Mouse (Mus musculus) midbrain, embryonic 15.5 days (tissue): ENCODE results near the gene Dpf1. TPM values are rescaled to one million over a fixed set of nuclear protein-coding genes. Genes with fewer than 3 reads are reported as not detected.

Source experiments
- ATAC-seq: fragments of 200-750 bp; cut with Nextera tagmentation; replicated peaks from 2 replicates; pipeline ENCODE4 v1.8.0; 2017; ENCODE audit warnings: moderate TSS enrichment
- H3K27ac ChIP-seq: fragments of 300-500 bp; sonication (generic); 2 replicates; pipeline ENCODE4 v1.5.1; 2015; ENCODE audit warnings: mild to moderate bottlenecking, inconsistent platforms
- H3K27me3 ChIP-seq: fragments of 300-500 bp; sonication (generic); replicated peaks from 2 replicates; pipeline ENCODE4 v1.6.1; 2015; ENCODE audit warnings: inconsistent platforms
- H3K36me3 ChIP-seq: fragments of 300-500 bp; sonication (generic); replicated peaks from 2 replicates; pipeline ENCODE4 v1.6.1; 2015; ENCODE audit warnings: inconsistent platforms
- H3K4me1 ChIP-seq: fragments of 300-500 bp; sonication (generic); 2 replicates; pipeline ENCODE4 v1.6.1; 2015; ENCODE audit warnings: inconsistent platforms
- H3K4me2 ChIP-seq: fragments of 300-500 bp; sonication (generic); 2 replicates; pipeline ENCODE4 v1.6.1; 2015; ENCODE audit warnings: inconsistent platforms, mild to moderate bottlenecking, moderate library complexity
- H3K4me3 ChIP-seq: fragments of 300-500 bp; sonication (generic); 2 replicates; pipeline ENCODE4 v1.5.1; 2015; ENCODE audit warnings: mild to moderate bottlenecking, inconsistent platforms
- H3K9ac ChIP-seq: fragments of 300-500 bp; sonication (generic); 2 replicates; pipeline ENCODE4 v1.6.1; 2015; ENCODE audit warnings: mild to moderate bottlenecking, inconsistent platforms
- H3K9me3 ChIP-seq: fragments of 300-500 bp; sonication (generic); 2 replicates; pipeline ENCODE4 v1.6.1; 2016; ENCODE audit warnings: inconsistent platforms
- WGBS: fragments of 180-500 bp; shearing (Covaris S2); methylation state at CpG from one replicate; pipeline ENCODE4 v1.1.7; 2015; ENCODE audit warnings: mixed read lengths; 5-methylcytosine and 5-hydroxymethylcytosine counted together
- polyA plus RNA-seq: library from polyadenylated mRNA; unstranded; fragments of >200 nt; fragmentation: Nextera tagmentation; extraction: Ambion mirVana; gene quantifications from 2 replicates; pipeline ENCODE4 v1.2.1, GENCODE M21; 2015

Gene Dpf1
- polyA plus RNA-seq, 1 experiment from 2014 or later, result 256 TPM

DNA sequence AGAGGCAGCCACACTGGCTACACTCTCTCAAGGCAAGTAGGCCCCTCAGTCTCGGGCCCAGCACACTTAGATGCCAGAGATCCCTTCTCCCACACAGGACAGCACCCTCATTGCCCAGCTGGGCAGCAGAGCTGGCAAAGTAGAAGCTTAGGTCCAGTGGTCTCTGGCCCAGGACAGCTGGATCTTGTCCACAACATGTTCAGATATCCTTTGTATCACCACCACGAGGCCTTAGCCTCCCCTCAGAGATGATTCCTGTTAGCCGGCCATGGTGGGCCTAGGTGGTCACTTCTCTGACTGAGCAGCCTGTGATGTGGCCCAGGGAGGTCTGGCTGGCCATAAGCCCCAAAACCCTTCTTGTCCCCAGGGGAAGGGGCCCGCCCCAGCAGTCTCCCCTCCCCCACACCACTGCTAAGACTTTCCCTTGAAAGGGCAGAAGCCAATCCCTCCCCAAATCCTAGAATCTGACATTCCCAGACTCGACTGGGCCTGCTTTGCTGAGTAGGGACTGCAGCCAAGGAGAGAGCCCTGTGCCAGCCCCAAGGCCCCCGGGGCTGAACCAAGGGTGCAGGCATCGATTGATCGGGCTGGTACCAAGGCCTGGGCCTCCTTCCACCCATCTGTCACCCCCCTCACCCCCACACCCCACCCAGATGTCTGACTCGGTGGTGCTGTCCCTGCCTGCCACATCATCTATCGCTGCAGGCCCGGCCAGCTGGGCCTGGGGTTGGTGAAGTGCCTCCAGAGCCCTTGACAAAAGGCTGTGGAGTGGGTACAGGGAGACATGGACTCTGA is 12.9 kb upstream of the Dpf1 start:
- Histone ChIP-seq H3K4me2 (no peak overlapping the region), H3K36me3 (no peaks in the 10 kb centered on the region), H3K27ac (no peak overlapping the region), H3K9me3 (no peaks in the 10 kb centered on the region), H3K4me3 (no peak overlapping the region), H3K9ac (no peak overlapping the region), H3K4me1 (peaks cover 24% of the 10 kb centered on the region), H3K27me3 (no peaks in the 10 kb centered on the region)
- ATAC-seq, result no peak
- 29% methylated on average over 11 of the region's 11 CpGs for WGBS

DNA sequence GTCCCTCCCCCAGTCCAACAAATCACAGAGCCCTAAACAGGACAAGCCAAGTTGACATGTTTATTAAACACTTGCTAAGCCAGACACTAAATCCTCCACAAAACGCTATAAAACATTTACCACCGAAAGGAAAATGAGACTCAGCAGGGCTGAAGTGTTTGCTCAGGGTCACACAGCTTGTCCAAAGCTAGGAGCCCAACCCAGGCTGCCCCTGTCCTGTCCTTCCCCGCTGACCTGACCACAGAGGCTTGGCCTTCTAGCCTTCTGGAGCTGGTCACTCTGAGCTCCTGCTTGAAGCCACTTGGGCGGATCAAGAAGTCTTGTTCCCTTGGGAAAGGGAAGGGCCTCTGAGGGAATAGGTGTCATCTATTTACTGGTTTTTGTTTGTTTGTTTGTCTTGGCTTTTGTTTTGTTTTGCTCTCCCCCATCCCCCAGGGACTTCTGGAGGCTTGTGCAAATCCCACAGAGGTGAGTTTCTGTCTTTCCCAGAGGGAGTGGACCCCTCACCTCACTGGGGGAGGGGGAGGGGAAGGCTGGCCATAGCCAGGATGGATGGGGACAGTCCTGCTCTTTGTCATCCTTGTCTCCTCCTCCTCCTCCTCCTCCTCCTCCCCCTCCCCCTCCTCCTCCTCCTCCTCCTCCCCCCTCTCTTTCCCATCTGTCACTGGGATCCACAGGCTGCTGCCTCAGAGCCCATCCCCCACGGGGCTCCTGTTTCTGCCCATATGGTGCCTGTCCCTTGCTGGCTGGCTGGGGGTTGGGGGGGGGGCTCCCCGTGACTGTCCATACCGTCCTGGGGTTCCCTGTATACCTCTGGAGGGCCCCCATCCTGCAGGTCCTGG is 11.9 kb upstream of the Dpf1 start:
- H3K9ac ChIP-seq, result no peak overlapping the region
- WGBS, result 24% methylated on average over 6 of the region's 7 CpGs
- 0 out of 2 replicates have a peak, but pooled peaks have one; percentile 37 for ATAC-seq
- no peaks in the 10 kb centered on the region for H3K36me3 ChIP-seq
- no peak overlapping the region for H3K27ac ChIP-seq
- no peaks in the 10 kb centered on the region for H3K27me3 ChIP-seq
- H3K4me2 ChIP-seq, result no peak overlapping the region
- H3K4me3 ChIP-seq, result no peak overlapping the region
- no peaks in the 10 kb centered on the region for H3K9me3 ChIP-seq
- H3K4me1 ChIP-seq, result peaks cover 24% of the 10 kb centered on the region

GRCm38 (mm10) chr7:29292458-29293098 is 11.2 kb upstream of the Dpf1 start:
- no peak overlapping the region for H3K4me3 ChIP-seq
- H3K4me1 ChIP-seq, result peaks cover 24% of the 10 kb centered on the region
- 23% methylated on average over 8 of the region's 8 CpGs for WGBS
- 0 out of 2 replicates have a peak overlapping the region, but pooled peaks have one; percentile 42 for H3K27ac ChIP-seq
- H3K27me3 ChIP-seq, result no peaks in the 10 kb centered on the region
- no peak overlapping the region for H3K4me2 ChIP-seq
- H3K36me3 ChIP-seq, result no peaks in the 10 kb centered on the region
- H3K9me3 ChIP-seq, result no peaks in the 10 kb centered on the region
- ATAC-seq, result no peak
- no peak overlapping the region for H3K9ac ChIP-seq

GRCm38 (mm10) chr7:29293131-29294065 is 10.4 kb upstream of the Dpf1 start:
- no peak for ATAC-seq
- Histone ChIP-seq H3K4me2 (no peak overlapping the region), H3K27me3 (no peaks in the 10 kb centered on the region), H3K9ac (no peak overlapping the region; the same call in 1 of the 2 replicates), H3K27ac (0 out of 2 replicates have a peak overlapping the region, but pooled peaks have one; percentile 42), H3K9me3 (no peaks in the 10 kb centered on the region), H3K4me1 (peaks cover 24% of the 10 kb centered on the region), H3K4me3 (no peak overlapping the region), H3K36me3 (no peaks in the 10 kb centered on the region)
- 28% methylated on average over 19 of the region's 19 CpGs for WGBS

- H3K36me3 ChIP-seq, result no peaks in the 10 kb centered on the region
- no peaks in the 10 kb centered on the region for H3K27me3 ChIP-seq
- WGBS, result 63% methylated on average over 13 of the region's 13 CpGs
- H3K9ac ChIP-seq, result no peak overlapping the region
- H3K9me3 ChIP-seq, result no peaks in the 10 kb centered on the region
- peaks cover 16% of the 10 kb centered on the region for H3K4me1 ChIP-seq
- H3K27ac ChIP-seq, result no peak overlapping the region
- no peak overlapping the region for H3K4me3 ChIP-seq
- H3K4me2 ChIP-seq, result no peak overlapping the region
- no peak for ATAC-seq
Observed at GRCm38 (mm10) chr7:29294111-29294761, 9.5 kb upstream of the Dpf1 start.

DNA sequence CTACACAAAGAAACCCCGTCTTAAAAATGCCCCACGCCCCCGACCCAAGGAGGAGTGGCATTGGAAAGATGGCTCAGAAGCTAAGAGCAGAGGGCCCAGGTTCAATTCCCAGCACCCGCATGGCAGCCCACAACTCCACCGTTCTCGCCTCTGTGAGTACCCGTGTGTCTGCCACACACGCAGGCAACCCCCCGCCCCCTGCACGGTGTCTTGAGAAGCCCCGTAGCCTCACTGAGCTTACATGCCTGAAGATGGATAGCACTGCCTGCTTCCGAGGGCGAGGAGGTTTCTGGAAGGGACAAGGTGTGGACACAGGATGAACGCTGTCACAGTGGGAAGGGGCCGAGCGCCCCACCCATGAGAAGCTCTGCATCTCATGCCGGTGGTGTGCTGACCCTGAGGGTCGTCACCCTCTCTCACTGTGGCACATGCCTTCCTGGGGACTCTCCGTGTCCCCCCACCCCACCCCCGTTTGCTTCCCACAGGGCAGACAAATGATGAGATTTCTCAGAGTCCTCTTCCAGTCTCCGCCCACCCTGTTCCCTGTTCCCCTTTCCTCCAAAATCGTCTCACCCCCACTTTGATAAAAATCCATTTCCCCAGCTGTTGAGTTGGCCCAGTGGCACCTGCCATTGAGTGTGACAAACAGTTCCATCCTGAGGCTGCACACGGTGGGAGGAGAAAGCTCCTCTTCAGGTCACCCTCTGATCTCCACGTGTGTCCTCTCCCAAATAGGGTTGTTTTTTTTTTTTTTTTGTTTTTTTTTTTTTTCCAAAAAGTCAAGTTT is 7.7 kb upstream of the Dpf1 start:
- no peak overlapping the region for H3K4me2 ChIP-seq
- H3K4me1 ChIP-seq, result peaks cover 12% of the 10 kb centered on the region
- no peak for ATAC-seq
- H3K4me3 ChIP-seq, result no peak overlapping the region
- 82% methylated on average over 24 of the region's 24 CpGs for WGBS
- H3K27ac ChIP-seq, result no peak overlapping the region
- no peaks in the 10 kb centered on the region for H3K27me3 ChIP-seq
- H3K9me3 ChIP-seq, result no peaks in the 10 kb centered on the region
- no peaks in the 10 kb centered on the region for H3K36me3 ChIP-seq
- H3K9ac ChIP-seq, result no peak overlapping the region

- no peak overlapping the region for H3K4me2 ChIP-seq
- H3K36me3 ChIP-seq, result no peaks in the 10 kb centered on the region
- H3K4me1 ChIP-seq, result peaks cover 11% of the 10 kb centered on the region
- H3K27ac ChIP-seq, result no peak overlapping the region
- no peak overlapping the region for H3K9ac ChIP-seq
- no peaks in the 10 kb centered on the region for H3K9me3 ChIP-seq
- no peaks in the 10 kb centered on the region for H3K27me3 ChIP-seq
- ATAC-seq, result no peak
- no peak overlapping the region for H3K4me3 ChIP-seq
- 13% methylated on average over 10 of the region's 10 CpGs for WGBS
Observed at GRCm38 (mm10) chr7:29296998-29297397, 6.8 kb upstream of the Dpf1 start.

DNA sequence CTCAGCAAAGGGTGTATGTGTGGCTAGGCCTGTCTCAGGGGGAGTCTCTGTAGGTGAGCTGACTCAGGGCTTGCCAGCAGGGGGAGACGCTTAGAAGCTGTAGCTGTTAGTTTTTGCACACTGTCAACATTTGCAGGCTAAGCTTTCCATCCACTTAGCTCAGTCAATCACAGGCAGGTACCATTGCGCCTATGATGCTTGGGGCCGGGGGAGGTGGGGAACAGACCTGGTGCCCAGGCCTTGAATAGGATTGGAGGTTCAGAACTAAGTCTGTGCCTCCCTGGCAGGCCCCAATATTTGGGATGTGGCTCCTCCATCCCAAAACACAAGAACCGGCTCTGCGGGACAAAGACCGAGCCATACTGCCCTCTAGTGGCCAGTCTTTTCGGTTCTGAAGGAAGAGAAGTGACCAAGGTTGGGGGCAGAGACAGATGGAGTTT is 2.6 kb upstream of the Dpf1 start:
- Histone ChIP-seq H3K27ac (peak overlapping the region; percentile 70), H3K9me3 (no peaks in the 10 kb centered on the region), H3K4me3 (peak overlapping the region; percentile 20; the same call in 1 of the 2 replicates), H3K4me1 (peaks cover 20% of the 10 kb centered on the region), H3K27me3 (no peaks in the 10 kb centered on the region), H3K36me3 (no peaks in the 10 kb centered on the region), H3K9ac (no peak overlapping the region), H3K4me2 (peak overlapping the region; percentile 44)
- WGBS, result 3% methylated on average over 7 of the region's 7 CpGs
- no peak for ATAC-seq

DNA sequence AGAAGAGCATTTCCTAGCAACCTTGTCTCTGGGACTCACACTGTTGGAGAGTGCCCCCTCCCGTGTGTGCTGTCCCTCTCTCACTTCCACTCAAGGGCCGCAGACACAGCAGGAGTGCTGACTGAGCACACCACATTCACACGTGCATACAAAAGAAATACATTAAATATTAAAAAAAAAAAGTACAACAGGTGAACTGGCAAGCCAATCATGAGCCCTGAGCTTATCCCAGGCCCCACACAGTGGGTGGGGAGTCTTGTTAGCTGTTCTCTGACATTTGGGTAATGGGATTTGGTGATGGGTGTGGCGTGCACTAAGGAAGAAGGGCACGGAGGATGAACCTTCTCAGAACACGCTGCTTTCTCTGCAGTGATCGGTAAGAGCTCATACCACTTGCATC is 1.1 kb upstream of the Dpf1 start:
- 46% methylated on average over 7 of the region's 7 CpGs for WGBS
- no peak for ATAC-seq
- Histone ChIP-seq H3K27ac (no peak overlapping the region), H3K4me2 (no peak overlapping the region), H3K4me3 (no peak overlapping the region), H3K9me3 (no peaks in the 10 kb centered on the region), H3K4me1 (peaks cover 33% of the 10 kb centered on the region), H3K36me3 (no peaks in the 10 kb centered on the region), H3K9ac (no peak overlapping the region), H3K27me3 (no peaks in the 10 kb centered on the region)

- Histone ChIP-seq H3K27me3 (no peaks in the 10 kb centered on the region), H3K4me2 (peak overlapping the region; percentile 87), H3K9ac (peak overlapping the region; percentile 94), H3K36me3 (no peaks in the 10 kb centered on the region), H3K9me3 (no peaks in the 10 kb centered on the region), H3K4me1 (peaks cover 45% of the 10 kb centered on the region), H3K27ac (peak overlapping the region; percentile 91), H3K4me3 (peak overlapping the region; percentile 90)
- under 1% methylated on average over 48 of the region's 48 CpGs for WGBS
- ATAC-seq, result peak; percentile 1; the same call in 1 of the 2 replicates
Observed at GRCm38 (mm10) chr7:29304463-29305262, 912 bp downstream of the Dpf1 start.
